Mouse (Mus musculus) gastrocnemius, adult 8-10 months (tissue): ENCODE measurements around the gene Syne3. TPM values are rescaled to one million over a fixed set of nuclear protein-coding genes. Genes with fewer than 3 reads are reported as not detected.

ENCODE experiments used
- DNase-seq, 2 experiments: peaks; one replicate each; pipeline ENCODE4 v3.0.0; 2022; ENCODE audit warnings: low spot score in 2 of 2
- microRNA-seq: library from miRNA; unstranded; fragments of <30 nt; microRNA quantifications from one replicate; pipeline ENCODE4 v1.2.0, GENCODE M21; 2022
- total RNA-seq, 4 experiments: library from RNA; stranded (reverse); gene quantifications; 2 replicates each; pipeline ENCODE4 v1.2.4; 2022

The Syne3 gene
- total RNA-seq, 4 experiments from 2014 or later: 2.9 to 5.0 (median 3.6) TPM

GRCm38 (mm10) chr12:104897051-104897618 lies 112.5 kb downstream of the Syne3 start:
- DNase-seq: no peak

GRCm38 (mm10) chr12:104896640-104897039 lies 113.0 kb downstream of the Syne3 start:
- DNase-seq: no peak

- DNase-seq: no peak
These were observed 117.4 kb downstream of the Syne3 start for GRCm38 (mm10) chr12:104892245-104892644.

GRCm38 (mm10) chr12:104890066-104890465 lies 119.5 kb downstream of the Syne3 start:
- DNase-seq: no peak

- no peak for DNase-seq
These were observed 123.5 kb downstream of the Syne3 start for GRCm38 (mm10) chr12:104886104-104886503.

GRCm38 (mm10) chr12:104882533-104882932 lies 127.1 kb downstream of the Syne3 start:
- DNase-seq: no peak

- DNase-seq: no peak
These were observed 127.5 kb downstream of the Syne3 start for GRCm38 (mm10) chr12:104882061-104882460.

GRCm38 (mm10) chr12:104881518-104882060 lies 128.0 kb downstream of the Syne3 start:
- no peak for DNase-seq

- no peak for DNase-seq
These were observed 129.2 kb downstream of the Syne3 start for GRCm38 (mm10) chr12:104880367-104880766.

Small RNAs within 50 kb of the gene (microRNA-seq; reads per million reads assigned to microRNA genes)
- not detected for gene Mir3069

Other genes with a start within 250 kb of the Syne3 start
- 1 to 10 TPM in 3 of 4 experiments, under 1 TPM in 1; 0.73 to 2.1 (median 1.5) TPM for gene Clmn, start 144.7 kb downstream of the Syne3 start, total RNA-seq
- 10 to 100 TPM; 57.5 to 66.9 (median 60.3) TPM for gene Glrx5, start 22.9 kb upstream of the Syne3 start, total RNA-seq
- gene Tcl1b2, start 136.2 kb upstream of the Syne3 start, total RNA-seq: not detected
- not detected for gene Tcl1b1, start 149.9 kb upstream of the Syne3 start, total RNA-seq
- not detected for gene Tcl1b5, start 166.5 kb upstream of the Syne3 start, total RNA-seq
- not detected for gene Tcl1b3, start 181.2 kb upstream of the Syne3 start, total RNA-seq
- gene Tcl1b4, start 192.1 kb upstream of the Syne3 start, total RNA-seq: not detected
- gene Tcl1, start 213.0 kb upstream of the Syne3 start, total RNA-seq: not detected